Mouse (Mus musculus) left cerebral cortex, postnatal 14 days (tissue): ENCODE data around the gene Csnk2a2. TPM values are rescaled to one million over a fixed set of nuclear protein-coding genes. Genes with fewer than 3 reads are reported as not detected.

ENCODE experiments used
- DNase-seq, 2 experiments: peaks; one replicate each; pipeline ENCODE4 v3.0.0; 2021 to 2022; ENCODE audit warnings: low spot score in 2 of 2, mixed read lengths in 1 of 2
- intact Hi-C: fragments of 180-260 bp; cut with DNase I; formaldehyde crosslinking; loops from one replicate; pipeline ENCODE4 v1.15.1; 2025
- total RNA-seq, 2 experiments: library from RNA; stranded (reverse); gene quantifications; 2 replicates each; pipeline ENCODE4 v1.2.3; 2021

Csnk2a2 gene
- total RNA-seq, 2 experiments from 2014 or later, result 83.1 to 91.0 TPM

DNA sequence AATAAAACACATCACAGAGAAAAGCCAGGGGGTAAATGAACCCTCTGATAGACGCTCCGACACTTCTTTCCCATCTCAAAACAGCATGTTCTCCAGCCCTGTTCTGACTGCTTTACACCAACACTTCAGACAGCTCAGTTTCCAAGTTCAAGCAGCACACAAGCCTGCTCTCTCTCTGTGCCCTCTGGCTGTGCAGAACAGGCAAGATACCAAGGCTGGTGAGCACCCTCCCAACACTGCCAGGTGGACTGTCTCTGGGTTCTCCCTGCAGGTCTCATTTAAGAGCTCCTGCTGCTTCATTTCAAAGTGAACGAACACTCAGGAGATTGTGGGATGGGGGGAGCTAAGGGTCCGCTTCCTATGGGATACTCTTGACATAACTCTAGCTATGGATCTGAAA is 56.7 kb downstream of the Csnk2a2 start:
- intact Hi-C loops, result loop anchor here (10.0 kb wide), 1 partner anchor 262 kb away; no protein-coding TSS in a partner anchor
- DNase-seq, result no peak

DNA sequence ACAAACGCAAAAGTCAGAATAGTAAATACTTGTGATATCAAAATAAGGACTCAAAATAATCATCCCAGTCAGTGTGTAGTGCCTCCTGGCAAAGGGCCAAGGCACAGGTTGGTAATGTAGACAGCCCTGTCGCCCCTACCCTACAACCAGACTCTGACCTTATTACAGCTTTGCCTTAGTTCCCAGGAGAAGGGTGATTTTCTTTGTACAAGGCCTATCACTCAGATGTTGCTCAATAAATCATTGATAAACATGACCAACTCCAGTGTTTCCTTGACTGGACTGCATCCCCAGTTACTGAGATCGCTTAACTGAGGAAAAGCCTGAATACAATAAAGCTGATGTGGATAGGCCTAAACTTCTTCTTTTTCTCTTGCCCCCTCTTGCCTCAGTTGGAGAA is 57.4 kb downstream of the Csnk2a2 start:
- DNase-seq, result no peak
- intact Hi-C loops, result loop anchor here (10.0 kb wide), 1 partner anchor 262 kb away; no protein-coding TSS in a partner anchor

DNA sequence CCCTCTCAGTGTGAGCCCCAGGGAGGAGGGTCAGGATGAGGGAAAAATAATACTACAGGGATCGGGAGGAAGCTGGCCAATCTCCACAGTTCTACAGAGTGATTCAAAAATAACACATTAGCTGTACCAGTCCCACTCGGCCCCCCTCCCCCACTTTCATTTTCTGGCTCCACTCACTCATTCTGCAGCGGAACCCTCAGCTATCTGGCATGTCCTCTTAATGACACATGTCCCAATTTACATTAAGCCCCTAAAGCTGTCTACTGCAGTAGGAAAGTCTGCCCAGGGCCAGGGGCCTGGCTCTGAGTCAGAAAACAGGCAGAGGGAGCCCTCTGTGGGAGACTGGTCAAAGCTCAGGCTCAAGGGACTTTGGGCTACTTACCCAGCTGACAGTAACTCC is 59.9 kb downstream of the Csnk2a2 start:
- intact Hi-C loops, result loop anchor here (10.0 kb wide), 1 partner anchor 265 kb away; no protein-coding TSS in a partner anchor
- peak; percentile 38 to 55 for DNase-seq

DNA sequence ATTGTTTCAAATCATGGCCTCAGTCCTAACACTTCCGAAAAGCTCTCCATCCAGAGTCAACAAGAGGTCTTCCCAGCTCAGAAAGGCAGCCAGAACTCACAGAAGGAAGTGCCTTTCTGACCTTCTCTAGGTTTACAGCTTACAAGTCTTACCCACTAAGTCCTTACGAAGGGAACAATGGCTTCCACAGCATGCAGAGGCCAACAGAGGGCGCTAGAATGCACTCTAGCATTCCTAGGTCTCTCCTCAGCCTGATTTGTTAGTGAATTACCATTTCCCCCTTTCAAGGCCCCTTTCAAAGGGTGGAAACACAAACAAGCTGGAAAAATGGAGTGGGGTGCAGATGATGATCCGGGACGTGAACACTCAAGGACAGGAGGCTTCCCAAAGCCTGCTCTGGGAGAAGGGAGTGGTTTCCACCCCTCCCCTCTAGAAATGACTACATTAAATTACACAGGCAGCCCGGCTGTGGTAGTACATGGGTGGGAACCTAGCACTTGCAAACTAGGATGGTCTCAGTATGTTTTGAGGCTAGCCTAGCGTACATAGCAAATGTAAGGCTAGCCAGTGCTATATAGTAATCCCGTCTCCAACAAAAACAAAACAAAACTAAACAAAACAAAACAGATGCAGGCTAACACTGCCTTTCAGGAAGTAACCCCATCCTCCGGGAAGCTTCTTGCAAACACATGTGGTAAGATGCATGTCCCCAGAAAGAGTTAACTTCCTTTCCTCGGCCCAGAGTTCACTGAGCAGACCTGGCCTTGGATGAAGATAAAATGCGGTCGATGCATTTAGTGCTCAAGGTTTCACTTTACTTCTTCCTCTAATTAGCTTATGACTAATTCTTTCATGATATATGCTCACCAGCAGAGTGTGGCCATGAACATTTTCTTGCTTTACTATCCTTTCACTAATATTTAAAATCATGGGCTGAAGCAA is 62.0 kb downstream of the Csnk2a2 start:
- intact Hi-C loops, result no loop called here
- DNase-seq, result peak; percentile 73 to 76

DNA sequence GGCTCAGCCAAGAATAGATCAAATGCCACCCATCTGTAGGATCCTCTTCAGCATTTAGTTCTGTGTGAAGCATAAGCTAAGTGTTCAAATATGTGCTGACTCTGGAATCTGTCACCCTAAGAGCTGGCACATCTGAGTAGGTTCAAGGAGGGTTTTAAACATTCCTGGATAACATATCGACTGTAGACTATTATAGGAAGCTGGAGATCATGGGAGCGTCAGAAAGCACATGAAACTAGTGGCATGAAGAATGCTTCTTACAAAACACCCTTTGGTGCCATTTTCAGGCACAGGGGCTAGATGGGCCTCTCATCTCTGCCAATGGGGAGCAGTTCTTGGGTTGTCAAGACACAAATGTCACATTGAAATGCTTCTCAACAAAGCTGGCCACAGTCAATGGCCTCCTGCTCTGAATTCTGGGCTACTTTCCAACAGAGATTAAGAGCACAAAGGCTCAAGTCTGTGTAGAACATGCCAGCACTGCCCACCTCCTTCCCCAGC is 63.0 kb downstream of the Csnk2a2 start:
- DNase-seq, result peak in 1 of 2 experiments; percentile 68
- intact Hi-C loops, result no loop called here

DNA sequence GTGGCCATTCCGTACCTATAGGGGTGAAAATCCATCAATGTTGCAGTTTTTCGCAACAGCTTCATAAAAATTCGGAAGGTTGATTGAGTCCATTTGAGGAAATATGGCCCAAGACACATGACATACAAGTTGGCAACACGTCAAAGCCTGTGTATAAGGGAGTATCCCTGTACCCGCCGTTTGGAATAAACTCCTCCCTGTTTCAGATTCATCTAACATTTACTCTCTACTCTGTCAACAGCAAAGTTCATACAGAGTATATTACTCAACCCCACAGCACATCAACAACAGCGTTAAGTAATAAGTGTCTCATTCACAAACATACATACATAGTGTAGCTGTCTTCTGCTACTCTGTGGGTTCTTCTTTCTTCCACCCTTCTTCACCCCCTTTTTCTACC is 65.2 kb downstream of the Csnk2a2 start:
- intact Hi-C loops, result no loop called here
- DNase-seq, result no peak

DNA sequence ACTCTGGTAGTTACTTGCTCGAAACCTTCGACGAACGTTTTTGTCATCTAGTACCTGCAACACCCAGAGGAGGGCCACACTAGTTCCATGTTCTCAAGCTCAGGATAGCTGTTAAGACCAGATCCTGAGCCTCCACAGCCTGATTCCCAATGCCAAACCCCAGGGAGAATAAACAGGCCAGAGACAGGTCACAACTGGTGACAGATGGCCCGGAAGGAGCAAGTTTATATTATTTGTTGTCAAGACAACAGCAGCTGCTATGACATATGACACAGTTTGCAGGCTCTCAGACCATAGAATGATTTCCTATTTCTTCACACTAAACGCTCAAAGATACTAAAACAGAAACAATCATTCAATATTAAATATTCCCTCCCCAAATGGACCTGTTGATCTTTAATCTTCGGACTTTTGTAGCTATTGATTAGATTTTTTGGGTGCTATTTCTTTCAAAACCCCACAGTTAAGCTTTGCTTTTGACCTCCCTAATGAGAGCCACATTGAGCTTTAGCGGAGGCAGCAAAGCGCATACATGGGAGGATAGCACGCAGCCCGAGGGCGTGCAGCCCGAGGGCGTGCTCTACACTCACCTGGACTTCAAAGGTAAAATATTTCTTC is 67.5 kb downstream of the Csnk2a2 start:
- no peak for DNase-seq
- intact Hi-C loops, result no loop called here

DNA sequence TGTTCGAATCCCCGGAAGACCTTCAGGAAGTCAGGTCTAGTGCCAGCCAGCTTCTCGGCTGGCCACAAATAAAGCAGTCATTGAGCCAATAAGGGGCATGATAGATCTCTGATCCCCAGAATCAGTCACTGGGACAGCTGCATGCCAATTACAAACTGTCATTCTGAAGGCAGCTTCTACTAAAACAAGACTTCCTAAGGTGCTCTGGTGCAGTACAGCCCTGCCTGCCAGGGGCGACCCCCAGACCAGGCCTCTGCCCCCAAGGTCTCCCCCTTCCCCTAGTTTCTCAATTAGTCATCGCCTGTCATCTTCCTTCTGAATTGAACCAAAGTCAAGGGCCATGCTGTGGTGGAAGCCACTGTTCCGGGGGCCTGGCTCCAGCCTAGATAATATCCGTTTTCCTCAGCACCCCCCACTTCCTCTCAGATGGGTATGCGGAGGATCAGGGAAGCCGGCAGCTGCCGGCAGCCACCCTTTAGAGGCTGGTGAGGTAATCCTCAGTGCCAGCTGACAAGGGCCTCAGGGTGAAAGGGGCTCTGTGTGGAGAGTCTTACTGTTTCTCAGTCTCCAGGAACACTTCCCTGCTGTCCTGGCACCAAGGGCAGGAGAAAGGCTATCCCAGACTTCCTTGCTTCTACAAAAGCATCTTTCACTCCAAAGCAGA is 78.4 kb downstream of the Csnk2a2 start:
- intact Hi-C loops, result no loop called here
- DNase-seq, result peak; percentile 25 to 41

DNA sequence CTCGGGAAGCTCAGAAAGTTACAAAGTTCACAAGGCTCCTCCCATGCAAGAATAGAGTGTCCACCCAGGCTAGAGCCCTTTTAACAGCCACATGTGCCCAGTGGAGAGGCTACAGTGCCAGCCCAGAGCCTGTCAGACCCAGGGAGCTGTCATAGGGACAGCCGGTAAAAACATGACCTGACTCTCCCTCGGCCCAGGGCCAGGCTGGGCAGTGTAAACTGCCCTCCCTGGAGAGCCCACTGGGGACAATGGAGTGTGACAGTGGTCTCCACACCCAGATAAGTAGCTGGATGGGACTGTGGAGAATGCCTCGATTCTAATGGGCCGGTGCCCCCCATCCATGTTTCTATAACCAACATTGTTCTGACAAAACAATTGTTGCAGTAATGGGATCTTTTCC is 80.3 kb downstream of the Csnk2a2 start:
- no peak for DNase-seq
- intact Hi-C loops, result no loop called here

DNA sequence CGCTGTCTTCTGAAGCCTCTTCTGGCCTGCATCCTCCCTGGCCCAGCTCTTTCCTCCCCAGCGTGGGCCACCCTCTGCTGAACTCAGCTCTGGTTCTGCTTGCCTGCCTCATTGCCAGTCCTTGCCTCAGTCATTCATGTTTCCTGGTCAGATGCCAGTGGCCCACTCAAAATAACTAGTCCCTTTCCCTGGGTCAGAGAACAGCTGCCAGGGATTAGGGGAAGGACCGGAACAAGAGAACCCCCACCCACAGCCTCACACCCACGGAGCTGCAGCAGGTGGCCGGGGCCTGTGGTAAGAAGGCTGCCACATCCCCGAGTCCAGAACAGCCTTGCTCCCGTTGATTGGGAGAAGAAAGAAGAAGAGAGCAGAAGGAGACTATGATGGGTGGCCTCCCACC is 88.7 kb downstream of the Csnk2a2 start:
- intact Hi-C loops, result no loop called here
- no peak for DNase-seq

DNA sequence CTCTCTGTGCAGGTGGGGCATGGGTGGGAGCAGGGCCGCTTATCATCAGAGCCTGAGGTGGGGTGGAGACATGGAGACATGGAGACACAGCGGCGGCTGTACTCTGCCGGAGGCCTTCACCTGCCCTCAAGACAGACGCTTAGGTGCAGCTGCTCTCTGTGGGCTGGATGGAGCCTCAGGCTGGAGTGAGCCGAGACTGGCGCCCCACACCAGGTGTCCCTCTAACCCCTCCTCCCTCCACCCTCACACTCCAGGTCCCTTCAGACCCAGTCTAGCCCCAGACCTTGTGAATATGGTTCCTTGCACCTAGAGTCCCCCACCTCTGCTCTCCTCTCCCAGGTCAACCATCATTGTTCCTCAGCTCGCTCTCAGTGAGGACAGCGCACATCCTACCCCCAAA is 90.7 kb downstream of the Csnk2a2 start:
- intact Hi-C loops, result no loop called here
- DNase-seq, result no peak

DNA sequence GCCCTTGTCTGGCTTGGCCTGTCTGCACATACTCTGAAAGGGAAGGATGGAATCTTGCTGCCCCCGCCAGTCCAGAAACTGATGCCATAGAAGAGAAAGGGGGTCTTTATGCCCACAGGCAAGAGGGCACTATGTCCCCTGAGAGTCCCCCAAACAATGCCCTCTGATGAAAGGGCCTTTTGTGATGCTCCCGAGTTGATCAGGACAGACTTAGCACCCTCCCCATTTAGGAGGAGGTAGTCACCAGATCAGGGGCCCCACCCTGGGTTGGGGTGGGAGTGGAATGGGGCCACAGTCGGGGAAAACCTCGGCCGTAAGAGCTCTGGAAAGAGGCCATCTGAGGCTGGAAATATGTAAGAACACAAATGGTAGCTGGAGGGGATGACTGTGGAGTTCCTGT is 92.6 kb downstream of the Csnk2a2 start:
- intact Hi-C loops, result no loop called here
- no peak for DNase-seq

DNA sequence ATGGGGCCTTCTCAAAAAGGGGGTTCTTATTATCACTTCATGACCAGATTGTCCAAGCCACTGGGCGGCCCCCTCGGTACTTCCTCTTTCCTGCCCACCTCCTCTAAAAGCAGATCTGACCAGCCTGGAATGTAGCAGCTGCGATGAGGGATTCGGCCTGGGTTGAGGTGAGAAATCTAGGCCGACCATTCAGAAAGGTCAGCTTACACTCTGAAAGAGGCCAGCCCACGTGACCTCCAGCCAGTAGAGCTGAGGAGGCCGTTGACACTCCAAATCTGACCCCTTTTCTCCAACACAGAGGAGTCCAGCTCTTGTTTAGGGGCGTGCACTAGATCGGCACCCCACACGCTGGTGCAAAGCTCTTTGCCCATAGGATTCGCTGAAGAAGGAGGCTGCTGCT is 93.1 kb downstream of the Csnk2a2 start:
- no peak for DNase-seq
- intact Hi-C loops, result no loop called here

Other genes starting within 250 kb of the Csnk2a2 start
- 1 to 10 TPM in 1 of 2 experiments, under 1 TPM in 1; 0.97 to 1.3 TPM for gene Cngb1, start 183.5 kb downstream of the Csnk2a2 start, total RNA-seq
- gene Tepp, start 179.5 kb downstream of the Csnk2a2 start, total RNA-seq, result under 1 TPM; 0.74 to 0.90 TPM
- 10 to 100 TPM; 16.1 to 16.3 TPM for gene Zfp319, start 158.1 kb downstream of the Csnk2a2 start, total RNA-seq
- gene Usb1, start 157.8 kb downstream of the Csnk2a2 start, total RNA-seq, result 10 to 100 TPM; 14.4 to 19.3 TPM
- 10 to 100 TPM; 23.7 to 27.4 TPM for gene Mmp15, start 137.8 kb downstream of the Csnk2a2 start, total RNA-seq
- gene Cfap20, start 55.2 kb downstream of the Csnk2a2 start, total RNA-seq, result 10 to 100 TPM; 64.9 to 65.9 TPM
- 1 to 10 TPM in 1 of 2 experiments, under 1 TPM in 1; 0.81 to 1.3 TPM for gene Ccdc113, start 44.0 kb upstream of the Csnk2a2 start, total RNA-seq
- gene Prss54, start 86.3 kb upstream of the Csnk2a2 start, total RNA-seq, result under 1 TPM; 0.31 to 0.38 TPM
- 1 to 10 TPM; 1.2 to 1.4 TPM for gene Gins3, start 143.4 kb upstream of the Csnk2a2 start, total RNA-seq
- 1,000 to 10,000 TPM; 1,641 to 1,725 TPM for gene Ndrg4, start 186.9 kb upstream of the Csnk2a2 start, total RNA-seq
- gene Setd6, start 225.8 kb upstream of the Csnk2a2 start, total RNA-seq, result 10 to 100 TPM; 15.8 to 17.4 TPM